Mouse (Mus musculus): Measurements from ENCODE around the gene Mcm8. TPM values are rescaled to one million over a fixed set of nuclear protein-coding genes. Genes with fewer than 3 reads are reported as not detected.

Mcm8 gene
- polyA plus RNA-seq, 1 experiment from 2014 or later, result 11.9 TPM

- no peak for ATAC-seq
- Histone ChIP-seq H3K27ac (no peak overlapping the region), H3K9me3 (no peaks in the 10 kb centered on the region), H3K36me3 (peaks cover 4% of the 10 kb centered on the region), H3K27me3 (replicated peaks) (no peaks in the 10 kb centered on the region), H3K4me1 (replicated peaks) (peaks cover 12% of the 10 kb centered on the region), H3K4me3 (replicated peaks) (no peak overlapping the region), H3K4me2 (replicated peaks) (peak overlapping the region; percentile 63), H3K9ac (no peak overlapping the region)
- 86% methylated on average over 4 of the region's 4 CpGs for WGBS
These were observed 32.4 kb downstream of the Mcm8 start for GRCm38 (mm10) chr2:132848361-132848760.

GRCm38 (mm10) chr2:132849141-132849540 lies 33.2 kb downstream of the Mcm8 start:
- no peak for ATAC-seq
- WGBS, result 92% methylated on average over 6 of the region's 6 CpGs
- H3K27me3 ChIP-seq (replicated peaks), result no peaks in the 10 kb centered on the region

GRCm38 (mm10) chr2:132853051-132853450 lies 37.1 kb downstream of the Mcm8 start:
- Histone ChIP-seq H3K4me3 (replicated peaks) (no peak overlapping the region), H3K27me3 (replicated peaks) (no peaks in the 10 kb centered on the region), H3K4me2 (replicated peaks) (no peak overlapping the region), H3K9me3 (no peaks in the 10 kb centered on the region), H3K36me3 (peaks cover 4% of the 10 kb centered on the region), H3K9ac (no peak overlapping the region), H3K27ac (no peak overlapping the region), H3K4me1 (replicated peaks) (peaks cover 3% of the 10 kb centered on the region; the same call in 1 of the 2 replicates)
- no peak for ATAC-seq
- WGBS, result 89% methylated on average over 1 of the region's 1 CpGs

More at GRCm38 (mm10) chr2:132849141-132849540, 33.2 kb downstream of the Mcm8 start:
- no peak overlapping the region for H3K9ac ChIP-seq
- no peak overlapping the region for H3K4me3 ChIP-seq (replicated peaks)
- H3K27ac ChIP-seq, result no peak overlapping the region
- no peak overlapping the region for H3K4me2 ChIP-seq (replicated peaks)
- peaks cover 12% of the 10 kb centered on the region for H3K4me1 ChIP-seq (replicated peaks)
- no peaks in the 10 kb centered on the region for H3K9me3 ChIP-seq
- H3K36me3 ChIP-seq, result peaks cover 4% of the 10 kb centered on the region

GRCm38 (mm10) chr2:132856333-132856732 lies 40.4 kb downstream of the Mcm8 start:
- Histone ChIP-seq H3K4me2 (replicated peaks) (no peak overlapping the region), H3K4me1 (replicated peaks) (no peaks in the 10 kb centered on the region), H3K27ac (no peak overlapping the region), H3K9ac (no peak overlapping the region), H3K9me3 (no peaks in the 10 kb centered on the region), H3K4me3 (replicated peaks) (no peak overlapping the region), H3K36me3 (no peaks in the 10 kb centered on the region), H3K27me3 (replicated peaks) (no peaks in the 10 kb centered on the region)
- 79% methylated on average over 5 of the region's 5 CpGs for WGBS
- ATAC-seq, result 0 out of 2 replicates have a peak, but pooled peaks have one; percentile 53

- Histone ChIP-seq H3K9ac (no peak overlapping the region), H3K9me3 (no peaks in the 10 kb centered on the region), H3K27me3 (replicated peaks) (no peaks in the 10 kb centered on the region), H3K4me3 (replicated peaks) (no peak overlapping the region), H3K4me2 (replicated peaks) (no peak overlapping the region), H3K27ac (no peak overlapping the region), H3K4me1 (replicated peaks) (no peaks in the 10 kb centered on the region), H3K36me3 (no peaks in the 10 kb centered on the region)
- ATAC-seq, result no peak
These were observed 44.5 kb downstream of the Mcm8 start for GRCm38 (mm10) chr2:132860435-132860834.

- H3K9me3 ChIP-seq, result no peaks in the 10 kb centered on the region
- no peaks in the 10 kb centered on the region for H3K36me3 ChIP-seq
- H3K27me3 ChIP-seq (replicated peaks), result no peaks in the 10 kb centered on the region
- ATAC-seq, result no peak
- H3K4me1 ChIP-seq (replicated peaks), result no peaks in the 10 kb centered on the region
- H3K4me2 ChIP-seq (replicated peaks), result no peak overlapping the region
- 93% methylated on average over 2 of the region's 2 CpGs for WGBS
- no peak overlapping the region for H3K27ac ChIP-seq
- H3K9ac ChIP-seq, result no peak overlapping the region
- H3K4me3 ChIP-seq (replicated peaks), result no peak overlapping the region
These were observed 45.5 kb downstream of the Mcm8 start for GRCm38 (mm10) chr2:132861456-132861855.

- Histone ChIP-seq H3K36me3 (no peaks in the 10 kb centered on the region), H3K27ac (no peak overlapping the region), H3K4me3 (replicated peaks) (no peak overlapping the region), H3K9ac (no peak overlapping the region), H3K4me2 (replicated peaks) (no peak overlapping the region), H3K27me3 (replicated peaks) (no peaks in the 10 kb centered on the region), H3K9me3 (no peaks in the 10 kb centered on the region), H3K4me1 (replicated peaks) (no peaks in the 10 kb centered on the region)
- WGBS, result 90% methylated on average over 2 of the region's 2 CpGs
- ATAC-seq, result no peak
These were observed 47.4 kb downstream of the Mcm8 start for GRCm38 (mm10) chr2:132863325-132863724.

DNA sequence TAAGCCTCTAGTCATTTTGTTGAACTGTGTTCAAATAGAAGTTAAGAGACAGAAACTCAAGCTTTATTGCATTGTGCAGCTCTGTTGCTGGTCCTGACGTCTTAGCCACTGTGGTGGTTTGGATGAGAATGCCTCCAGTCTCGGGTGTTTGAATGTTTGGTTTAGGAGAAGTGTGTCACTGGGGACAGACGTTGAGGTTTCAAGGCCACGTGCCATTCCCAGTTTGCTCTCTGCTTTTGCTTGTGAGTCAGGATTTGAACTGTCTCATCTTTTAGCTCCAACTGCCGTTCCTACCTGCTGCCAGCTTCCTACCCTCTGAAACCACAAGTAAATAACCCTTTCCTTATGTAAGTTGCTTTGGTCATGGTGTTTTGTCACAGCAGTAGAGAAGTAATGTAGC lies 51.6 kb downstream of the Mcm8 start:
- ATAC-seq, result no peak
- H3K9ac ChIP-seq, result no peak overlapping the region
- no peak overlapping the region for H3K4me3 ChIP-seq (replicated peaks)
- WGBS, result 69% methylated on average over 5 of the region's 5 CpGs
- no peaks in the 10 kb centered on the region for H3K27me3 ChIP-seq (replicated peaks)
- no peak overlapping the region for H3K4me2 ChIP-seq (replicated peaks)
- no peaks in the 10 kb centered on the region for H3K9me3 ChIP-seq
- H3K36me3 ChIP-seq, result no peaks in the 10 kb centered on the region
- H3K4me1 ChIP-seq (replicated peaks), result no peaks in the 10 kb centered on the region
- H3K27ac ChIP-seq, result no peak overlapping the region

GRCm38 (mm10) chr2:132869682-132870081 lies 53.7 kb downstream of the Mcm8 start:
- Histone ChIP-seq H3K9me3 (no peaks in the 10 kb centered on the region), H3K36me3 (no peaks in the 10 kb centered on the region), H3K4me3 (replicated peaks) (no peak overlapping the region), H3K27ac (no peak overlapping the region), H3K4me1 (replicated peaks) (no peaks in the 10 kb centered on the region), H3K4me2 (replicated peaks) (no peak overlapping the region), H3K9ac (no peak overlapping the region), H3K27me3 (replicated peaks) (no peaks in the 10 kb centered on the region)
- no peak for ATAC-seq
- 87% methylated on average over 5 of the region's 5 CpGs for WGBS

- H3K27me3 ChIP-seq (replicated peaks), result no peaks in the 10 kb centered on the region
- no peaks in the 10 kb centered on the region for H3K36me3 ChIP-seq
- H3K9ac ChIP-seq, result no peak overlapping the region
- H3K9me3 ChIP-seq, result no peaks in the 10 kb centered on the region
- WGBS, result 78% methylated on average over 4 of the region's 4 CpGs
- H3K27ac ChIP-seq, result no peak overlapping the region
- ATAC-seq, result no peak
- H3K4me1 ChIP-seq (replicated peaks), result no peaks in the 10 kb centered on the region
- no peak overlapping the region for H3K4me3 ChIP-seq (replicated peaks)
- no peak overlapping the region for H3K4me2 ChIP-seq (replicated peaks)
These were observed 54.3 kb downstream of the Mcm8 start for GRCm38 (mm10) chr2:132870286-132870685.

DNA sequence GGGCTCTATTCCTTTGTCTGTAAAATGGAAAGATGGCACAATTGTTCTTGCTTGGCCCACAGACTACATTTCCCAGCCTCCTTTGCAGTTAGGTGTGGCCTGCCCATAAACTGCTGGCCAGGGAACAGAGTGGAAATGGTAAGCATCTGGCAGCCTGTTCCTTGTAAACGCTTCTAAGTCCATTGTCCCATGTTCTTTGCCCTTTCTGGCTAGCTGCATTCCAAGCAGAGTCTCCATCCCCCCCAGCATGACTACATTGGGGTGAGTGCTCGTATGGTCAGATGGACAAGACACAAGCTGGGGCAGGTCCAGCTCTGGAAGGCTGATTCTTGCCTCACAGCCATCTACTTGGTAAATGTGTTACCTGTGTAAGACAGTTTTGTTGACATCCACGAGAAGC lies 55.7 kb downstream of the Mcm8 start:
- no peaks in the 10 kb centered on the region for H3K9me3 ChIP-seq
- no peak overlapping the region for H3K4me2 ChIP-seq (replicated peaks)
- no peak overlapping the region for H3K27ac ChIP-seq
- no peak for ATAC-seq
- WGBS, result 66% methylated on average over 3 of the region's 3 CpGs
- H3K36me3 ChIP-seq, result no peaks in the 10 kb centered on the region
- H3K9ac ChIP-seq, result no peak overlapping the region
- H3K4me1 ChIP-seq (replicated peaks), result no peaks in the 10 kb centered on the region
- H3K4me3 ChIP-seq (replicated peaks), result no peak overlapping the region
- no peaks in the 10 kb centered on the region for H3K27me3 ChIP-seq (replicated peaks)

GRCm38 (mm10) chr2:132873657-132874326 lies 57.9 kb downstream of the Mcm8 start:
- Histone ChIP-seq H3K4me1 (replicated peaks) (no peaks in the 10 kb centered on the region), H3K9me3 (no peaks in the 10 kb centered on the region), H3K36me3 (no peaks in the 10 kb centered on the region), H3K4me3 (replicated peaks) (no peak overlapping the region), H3K4me2 (replicated peaks) (no peak overlapping the region), H3K9ac (no peak overlapping the region), H3K27me3 (replicated peaks) (peaks cover 9% of the 10 kb centered on the region), H3K27ac (no peak overlapping the region)
- WGBS, result 76% methylated on average over 10 of the region's 10 CpGs
- ATAC-seq, result no peak

DNA sequence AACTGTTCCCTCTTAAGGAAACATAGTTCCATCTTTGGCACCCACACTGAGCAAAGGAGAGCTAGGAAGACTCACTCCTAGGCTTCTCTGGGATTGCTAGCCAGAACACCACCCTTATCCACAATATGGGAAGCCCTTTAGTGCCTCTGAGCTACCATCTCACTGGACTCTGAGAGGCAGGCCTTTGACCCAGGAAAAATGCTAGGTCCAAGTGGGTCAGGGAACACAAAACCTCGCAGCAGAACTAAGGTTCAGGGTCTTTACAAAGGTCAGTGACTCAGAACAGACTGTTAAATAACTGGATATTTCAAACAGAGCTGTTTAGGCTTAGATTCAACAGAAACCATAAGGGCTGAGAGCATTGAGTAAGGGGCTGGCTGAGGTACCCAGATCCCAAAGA lies 61.0 kb downstream of the Mcm8 start:
- Histone ChIP-seq H3K4me3 (replicated peaks) (no peak overlapping the region), H3K4me2 (replicated peaks) (no peak overlapping the region), H3K4me1 (replicated peaks) (peaks cover 12% of the 10 kb centered on the region), H3K27ac (no peak overlapping the region), H3K36me3 (no peaks in the 10 kb centered on the region), H3K27me3 (replicated peaks) (peaks cover 27% of the 10 kb centered on the region), H3K9ac (no peak overlapping the region), H3K9me3 (no peaks in the 10 kb centered on the region)
- no peak for ATAC-seq
- 60% methylated on average over 1 of the region's 1 CpGs for WGBS
